Mouse (Mus musculus): ENCODE results near the gene Anxa7. TPM values are rescaled to one million over a fixed set of nuclear protein-coding genes. Genes with fewer than 3 reads are reported as not detected.
A peak's percentile ranks its signal among the peaks of the same experiment; 100 is the strongest.

Gene Anxa7
- polyA plus RNA-seq, 1 experiment: 84.0 TPM

- Histone ChIP-seq H3K27ac (ENCODE audit: insufficient read depth, low read depth, low read length) (no peak overlapping the region), H3K4me3 (ENCODE audit: insufficient read depth, low read depth, low read length) (no peak overlapping the region), H3K27me3 (replicated peaks; ENCODE audit: control insufficient read depth, insufficient read depth, low read length) (no peaks in the 10 kb centered on the region; the same call in 1 of the 2 replicates), H3K36me3 (ENCODE audit: control insufficient read depth, insufficient read depth, low read length) (peaks cover 1% of the 10 kb centered on the region; the same call in 1 of the 2 replicates), H3K4me1 (ENCODE audit: control insufficient read depth, insufficient read depth, low read length) (no peaks in the 10 kb centered on the region)
- TF ChIP-seq CTCF (conservative IDR thresholded peaks at IDR 0.05; ENCODE audit: insufficient read depth, insufficient read length, low read depth, low read length): no peak
- no peak for TF ChIP-seq POLR2A (IDR thresholded peaks at IDR 0.05; ENCODE audit: low read depth, low read length)
- 95% methylated on average over 5 of the region's 5 CpGs for WGBS
- DNase-seq: no peak
These were observed 6.1 kb upstream of the Anxa7 start for GRCm38 (mm10) chr14:20486031-20486430.

DNA sequence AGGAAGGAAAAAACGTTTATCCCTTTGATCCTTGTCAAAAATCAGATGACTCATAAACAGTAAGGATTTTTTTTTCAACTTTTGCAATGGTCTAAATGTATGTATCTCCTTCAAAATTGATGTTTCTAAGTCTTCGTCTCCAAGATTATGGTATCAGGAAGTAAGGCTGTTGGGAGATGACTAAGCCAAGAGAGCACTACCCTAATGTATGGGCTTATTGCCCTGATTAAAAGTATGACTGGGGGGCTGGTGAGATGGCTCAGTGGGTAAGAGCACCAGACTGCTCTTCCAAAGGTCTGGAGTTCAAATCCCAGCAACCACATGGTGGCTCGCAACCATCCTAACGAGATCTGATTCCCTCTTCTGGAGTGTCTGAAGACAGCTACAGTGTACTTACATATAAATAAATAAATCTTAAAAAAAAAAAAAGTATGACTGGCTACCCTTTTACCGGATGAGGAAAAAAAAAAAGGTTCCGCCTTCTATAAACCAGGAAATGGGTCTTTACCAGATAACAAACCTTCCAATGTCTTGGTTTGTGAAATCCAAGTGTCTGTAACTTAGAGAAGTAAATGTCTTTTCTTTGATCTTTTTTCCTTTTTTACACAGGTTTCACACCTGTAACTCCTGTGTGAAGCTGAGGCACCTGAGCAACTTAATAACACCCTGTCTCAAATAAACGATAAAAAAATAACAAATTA lies 2.3 kb upstream of the Anxa7 start:
- Histone ChIP-seq H3K27me3 (replicated peaks; ENCODE audit: control insufficient read depth, insufficient read depth, low read length) (no peaks in the 10 kb centered on the region; the same call in 1 of the 2 replicates), H3K4me1 (ENCODE audit: control insufficient read depth, insufficient read depth, low read length) (peaks cover 3% of the 10 kb centered on the region; the same call in 1 of the 2 replicates), H3K27ac (ENCODE audit: insufficient read depth, low read depth, low read length) (no peak overlapping the region), H3K4me3 (ENCODE audit: insufficient read depth, low read depth, low read length) (no peak overlapping the region), H3K36me3 (ENCODE audit: control insufficient read depth, insufficient read depth, low read length) (peaks cover 1% of the 10 kb centered on the region; the same call in 1 of the 2 replicates)
- TF ChIP-seq CTCF (conservative IDR thresholded peaks at IDR 0.05; ENCODE audit: insufficient read depth, insufficient read length, low read depth, low read length): no peak
- TF ChIP-seq POLR2A (IDR thresholded peaks at IDR 0.05; ENCODE audit: low read depth, low read length): no peak
- DNase-seq: no peak
- 88% methylated on average over 7 of the region's 7 CpGs for WGBS

DNA sequence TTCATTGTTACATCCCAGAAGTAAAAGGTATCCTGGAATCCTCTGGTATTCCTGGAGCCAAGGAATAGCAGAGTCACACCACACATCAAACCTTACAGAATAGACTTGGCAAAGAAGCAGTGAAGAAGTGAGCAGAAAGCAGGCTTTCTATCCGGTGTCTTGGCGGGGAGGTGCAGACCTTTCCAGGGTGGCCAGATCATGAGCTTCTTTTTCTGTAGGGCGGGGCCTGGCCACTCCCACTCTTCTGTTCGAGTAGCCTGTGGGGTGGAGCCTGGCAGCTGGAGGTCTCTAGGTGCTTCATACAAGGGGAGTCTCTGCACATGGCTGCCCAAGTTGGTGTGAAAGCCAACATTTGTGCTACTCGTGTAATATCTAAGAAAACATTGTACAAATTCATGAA lies 1.3 kb upstream of the Anxa7 start:
- Histone ChIP-seq H3K4me1 (ENCODE audit: control insufficient read depth, insufficient read depth, low read length) (peaks cover 3% of the 10 kb centered on the region; the same call in 1 of the 2 replicates), H3K36me3 (ENCODE audit: control insufficient read depth, insufficient read depth, low read length) (no peaks in the 10 kb centered on the region), H3K4me3 (ENCODE audit: insufficient read depth, low read depth, low read length) (no peak overlapping the region), H3K27ac (ENCODE audit: insufficient read depth, low read depth, low read length) (no peak overlapping the region), H3K27me3 (replicated peaks; ENCODE audit: control insufficient read depth, insufficient read depth, low read length) (no peaks in the 10 kb centered on the region; the same call in 1 of the 2 replicates)
- 34% methylated on average over 5 of the region's 5 CpGs for WGBS
- TF ChIP-seq CTCF (conservative IDR thresholded peaks at IDR 0.05; ENCODE audit: insufficient read depth, insufficient read length, low read depth, low read length) (no peak), POLR2A (IDR thresholded peaks at IDR 0.05; ENCODE audit: low read depth, low read length) (no peak)
- DNase-seq: peak; percentile 19

DNA sequence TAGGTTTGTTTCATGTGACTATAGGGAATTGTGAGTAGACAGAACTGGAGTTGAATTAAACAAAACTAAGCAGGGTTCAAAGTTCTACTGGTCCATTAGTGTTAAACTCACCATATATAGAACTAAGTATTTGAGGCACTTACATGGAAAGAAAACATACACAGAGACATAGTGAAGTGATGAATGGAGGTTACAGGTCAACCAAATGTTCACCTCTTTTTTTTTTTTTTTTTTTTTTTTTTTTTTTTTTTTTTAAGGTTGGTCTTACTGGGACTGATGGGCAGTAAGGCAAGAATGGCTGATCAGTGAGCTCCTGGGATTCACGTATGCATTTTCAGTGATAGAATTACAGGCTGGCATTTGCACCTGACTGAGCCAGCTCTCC lies 254 bp upstream of the Anxa7 start:
- TF ChIP-seq CTCF (conservative IDR thresholded peaks at IDR 0.05; ENCODE audit: insufficient read depth, insufficient read length, low read depth, low read length): no peak
- TF ChIP-seq POLR2A (IDR thresholded peaks at IDR 0.05; ENCODE audit: low read depth, low read length): no peak
- Histone ChIP-seq H3K27me3 (replicated peaks; ENCODE audit: control insufficient read depth, insufficient read depth, low read length) (no peaks in the 10 kb centered on the region; the same call in 1 of the 2 replicates), H3K27ac (ENCODE audit: insufficient read depth, low read depth, low read length) (no peak overlapping the region), H3K4me3 (ENCODE audit: insufficient read depth, low read depth, low read length) (peak overlapping the region; percentile 97), H3K4me1 (ENCODE audit: control insufficient read depth, insufficient read depth, low read length) (peaks cover 3% of the 10 kb centered on the region; the same call in 1 of the 2 replicates), H3K36me3 (ENCODE audit: control insufficient read depth, insufficient read depth, low read length) (no peaks in the 10 kb centered on the region)
- 72% methylated on average over 1 of the region's 1 CpGs for WGBS
- no peak for DNase-seq

DNA sequence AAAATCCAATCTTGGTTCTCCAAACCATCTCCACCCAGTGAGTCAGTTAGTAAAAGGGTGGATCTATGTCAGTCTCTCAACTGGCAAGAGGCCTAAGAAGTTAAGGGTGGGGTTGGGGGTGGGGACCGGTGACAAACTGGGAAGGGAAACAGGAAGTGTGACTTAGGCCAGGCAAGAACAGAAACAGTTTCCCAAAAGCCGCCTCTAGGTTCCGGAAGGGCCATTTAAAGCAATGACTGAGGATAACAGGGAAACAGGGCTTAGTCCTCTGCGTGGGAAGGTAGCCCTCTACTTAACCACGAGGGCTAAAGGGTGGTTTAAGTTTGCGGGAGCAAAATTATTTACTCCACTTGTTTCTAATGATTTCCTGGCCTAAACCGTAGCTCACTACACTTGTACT lies 1.1 kb downstream of the Anxa7 start:
- H3K36me3 ChIP-seq (ENCODE audit: control insufficient read depth, insufficient read depth, low read length): no peaks in the 10 kb centered on the region
- WGBS: under 1% methylated on average over 7 of the region's 7 CpGs
- TF ChIP-seq POLR2A (IDR thresholded peaks at IDR 0.05; ENCODE audit: low read depth, low read length): no peak
- no peaks in the 10 kb centered on the region; the same call in 1 of the 2 replicates for H3K27me3 ChIP-seq (replicated peaks; ENCODE audit: control insufficient read depth, insufficient read depth, low read length)
- H3K27ac ChIP-seq (ENCODE audit: insufficient read depth, low read depth, low read length): peak overlapping the region; percentile 64
- H3K4me3 ChIP-seq (ENCODE audit: insufficient read depth, low read depth, low read length): peak overlapping the region; percentile 97
- peak; percentile 81 for DNase-seq
- peaks cover 3% of the 10 kb centered on the region; the same call in 1 of the 2 replicates for H3K4me1 ChIP-seq (ENCODE audit: control insufficient read depth, insufficient read depth, low read length)

DNA sequence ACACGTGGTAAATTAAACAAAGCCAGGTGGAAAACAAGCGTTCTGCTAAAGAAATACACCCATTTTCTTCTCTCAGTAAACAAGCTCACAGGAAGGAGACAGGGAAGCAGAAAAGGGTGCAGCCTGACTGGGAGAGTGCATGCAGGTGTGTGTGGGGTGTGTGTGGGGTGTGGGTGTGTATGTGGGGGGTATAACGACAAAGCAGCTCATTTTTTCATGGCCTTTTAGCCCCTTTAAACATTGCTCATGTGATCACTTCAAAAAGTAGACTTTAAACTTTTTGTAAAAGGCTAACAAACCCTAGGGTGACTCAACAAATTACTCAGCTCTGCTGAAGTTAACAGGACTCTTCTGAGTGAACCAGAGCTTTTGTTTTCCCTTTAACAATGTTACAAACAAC lies 1.5 kb downstream of the Anxa7 start:
- H3K36me3 ChIP-seq (ENCODE audit: control insufficient read depth, insufficient read depth, low read length): no peaks in the 10 kb centered on the region
- no peaks in the 10 kb centered on the region; the same call in 1 of the 2 replicates for H3K27me3 ChIP-seq (replicated peaks; ENCODE audit: control insufficient read depth, insufficient read depth, low read length)
- 13% methylated on average over 3 of the region's 3 CpGs for WGBS
- H3K27ac ChIP-seq (ENCODE audit: insufficient read depth, low read depth, low read length): peak overlapping the region; percentile 80
- TF ChIP-seq POLR2A (IDR thresholded peaks at IDR 0.05; ENCODE audit: low read depth, low read length): no peak
- TF ChIP-seq CTCF (conservative IDR thresholded peaks at IDR 0.05; ENCODE audit: insufficient read depth, insufficient read length, low read depth, low read length): no peak
- DNase-seq: no peak
- H3K4me3 ChIP-seq (ENCODE audit: insufficient read depth, low read depth, low read length): peak overlapping the region; percentile 50
- H3K4me1 ChIP-seq (ENCODE audit: control insufficient read depth, insufficient read depth, low read length): peaks cover 3% of the 10 kb centered on the region; the same call in 1 of the 2 replicates

GRCm38 (mm10) chr14:20477261-20478025 lies 2.5 kb downstream of the Anxa7 start:
- Histone ChIP-seq H3K27ac (ENCODE audit: insufficient read depth, low read depth, low read length) (no peak overlapping the region), H3K4me3 (ENCODE audit: insufficient read depth, low read depth, low read length) (no peak overlapping the region), H3K36me3 (ENCODE audit: control insufficient read depth, insufficient read depth, low read length) (peaks cover 2% of the 10 kb centered on the region; the same call in 1 of the 2 replicates), H3K27me3 (replicated peaks; ENCODE audit: control insufficient read depth, insufficient read depth, low read length) (no peaks in the 10 kb centered on the region; the same call in 1 of the 2 replicates), H3K4me1 (ENCODE audit: control insufficient read depth, insufficient read depth, low read length) (peaks cover 3% of the 10 kb centered on the region; the same call in 1 of the 2 replicates)
- DNase-seq: peak; percentile 7
- TF ChIP-seq POLR2A (IDR thresholded peaks at IDR 0.05; ENCODE audit: low read depth, low read length): no peak
- no peak for TF ChIP-seq CTCF (conservative IDR thresholded peaks at IDR 0.05; ENCODE audit: insufficient read depth, insufficient read length, low read depth, low read length)
- 45% methylated on average over 4 of the region's 4 CpGs for WGBS
